In the genomic region with DNA sequence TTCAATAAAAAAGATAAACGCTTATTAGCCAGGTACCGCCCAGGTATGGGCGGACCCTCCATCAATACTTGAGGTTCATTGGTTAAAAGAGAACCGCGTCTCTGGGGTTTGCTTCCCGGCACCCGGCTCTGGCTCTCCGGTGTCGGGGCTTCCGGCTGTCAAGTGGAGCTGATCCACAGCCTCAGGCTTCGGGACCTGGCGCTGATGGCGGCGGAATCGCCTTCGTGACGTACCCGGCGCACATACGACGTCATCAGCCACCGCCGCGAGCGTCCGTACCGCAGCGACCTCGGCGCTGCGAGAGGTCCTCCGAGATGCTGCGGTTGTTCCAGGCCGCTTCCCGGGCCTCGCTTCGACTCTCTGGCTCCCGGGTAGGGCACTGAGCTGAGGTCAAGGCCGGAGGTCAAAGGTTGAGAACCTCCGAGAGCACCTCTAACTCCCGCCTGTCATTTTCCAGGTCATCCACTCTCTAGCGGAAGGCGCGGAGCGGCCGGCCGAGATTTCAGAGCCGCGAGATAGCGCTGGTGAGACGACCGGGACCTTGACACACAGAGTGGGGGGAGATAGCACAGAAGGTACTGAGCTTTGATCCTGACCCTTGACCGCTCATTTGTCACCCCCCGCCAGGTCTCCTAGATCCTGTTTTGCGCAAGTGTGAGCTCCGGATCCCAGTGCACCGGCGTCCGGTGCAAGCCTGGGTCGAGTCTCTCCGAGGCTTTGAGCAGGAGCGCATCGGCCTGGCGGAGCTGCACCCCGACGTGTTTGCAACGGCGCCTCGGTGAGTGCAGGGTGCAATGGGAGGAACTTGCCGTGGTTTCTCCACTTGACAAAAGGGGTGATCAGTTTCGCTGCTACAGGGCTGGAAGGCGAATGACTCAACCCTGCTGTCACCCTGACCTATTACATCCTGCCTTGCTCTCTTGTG, we compare ENCODE assay signal across 7 mouse cellular contexts. TPM values are rescaled to one million over a fixed set of nuclear protein-coding genes. Genes with fewer than 3 reads are reported as not detected.
DNase-seq lines count a peak whose midpoint lies in the region; ATAC-seq lines count a peak whose summit lies in the region.

A gene (plus strand): TSS at position 112 of the 925 bp plus-strand sequence.

- H3K36me3 ChIP-seq in intestine, embryonic 15.5 days = peaks cover 22% of the 10 kb centered on the region
- peaks cover 36% of the 10 kb centered on the region for H3K36me3 ChIP-seq in midbrain, embryonic 10.5 days

- intact Hi-C loops in gastrocnemius, postnatal 36 days (cut with DNase I) = loop anchor here (5.0 kb wide), 1 partner anchor 51 kb away; no protein-coding TSS in a partner anchor
- intact Hi-C loops in left cerebral cortex, postnatal 25 days (cut with DNase I) = loop anchor here (1.0 to 2.0 kb wide), 3 partner anchors 23 to 104 kb away; a partner anchor contains a TSS

- H3K27ac ChIP-seq in intestine, embryonic 15.5 days = peak within 1 kb of the TSS; percentile 86
- H3K27ac ChIP-seq in midbrain, embryonic 10.5 days (replicated peaks) = peak within 1 kb of the TSS; percentile 88

- peak; percentile 88 to 89 for DNase-seq in adrenal gland, adult 18-20 months (ENCODE audit: low spot score in 2 of 2)
- DNase-seq in embryo, embryonic 11 days = peak; percentile 94
- peak; percentile 78 to 80 for DNase-seq in gastrocnemius, postnatal 36 days
- DNase-seq in left cerebral cortex, postnatal 25 days (ENCODE audit: low spot score in 2 of 2) = peak; percentile 90 to 94
- DNase-seq in midbrain, embryonic 10.5 days (ENCODE audit: low spot score) = peak; percentile 90
- DNase-seq in right cerebral cortex, postnatal 4 days = peak; percentile 93

- no peaks in the 10 kb centered on the region for H3K9me3 ChIP-seq in intestine, embryonic 15.5 days
- no peaks in the 10 kb centered on the region for H3K9me3 ChIP-seq in midbrain, embryonic 10.5 days (replicated peaks)

- peak within 1 kb of the TSS; percentile 79 for H3K4me3 ChIP-seq in intestine, embryonic 15.5 days (replicated peaks)
- H3K4me3 ChIP-seq in midbrain, embryonic 10.5 days = peak within 1 kb of the TSS; percentile 85

- peak; percentile 90 for ATAC-seq in intestine, embryonic 15.5 days

- peak within 1 kb of the TSS; percentile 69 for H3K4me2 ChIP-seq in intestine, embryonic 15.5 days (replicated peaks)

- H3K4me1 ChIP-seq in intestine, embryonic 15.5 days (replicated peaks) = 0 out of 2 replicates have a peak, but pooled peaks cover 2% of the 10 kb centered on the region
- H3K4me1 ChIP-seq in midbrain, embryonic 10.5 days = peaks cover 13% of the 10 kb centered on the region

- WGBS in intestine, embryonic 15.5 days = under 1% methylated on average over 72 of the region's 72 CpGs
- WGBS in midbrain, embryonic 10.5 days = under 1% methylated on average over 72 of the region's 72 CpGs

- H3K9ac ChIP-seq in intestine, embryonic 15.5 days = peak within 1 kb of the TSS; percentile 80

- no peaks in the 10 kb centered on the region for H3K27me3 ChIP-seq in intestine, embryonic 15.5 days (replicated peaks)
- no peaks in the 10 kb centered on the region for H3K27me3 ChIP-seq in midbrain, embryonic 10.5 days (ENCODE audit: low read depth, poor library complexity, severe bottlenecking)

RNA-seq across cellular contexts. Expression of the gene that starts here (rescaled TPM):
- total RNA-seq in adrenal gland, adult 18-20 months (2021) = 100 to 1,000 TPM; 122 to 124 TPM
- total RNA-seq in gastrocnemius, postnatal 36 days (2021) = 10 to 100 TPM; 58.5 to 58.7 TPM
- polyA plus RNA-seq in intestine, embryonic 15.5 days (2015; fragmentation: Nextera tagmentation; extraction: Ambion mirVana) = 145 and 159 TPM in 2 replicates
- 10 to 100 TPM; 61.5 to 64.2 TPM for total RNA-seq in left cerebral cortex, postnatal 25 days (2021)
- 141 and 143 TPM in 2 replicates for polyA plus RNA-seq in midbrain, embryonic 10.5 days (2016; fragmentation: Nextera tagmentation; extraction: Ambion mirVana)

Comparison
In these comparisons a context has a peak if more than half of its experiments do, and no peak if none do; other contexts are left out.
1. Peak in every context shown above with its lines: DNase-seq, ATAC-seq, H3K4me3 ChIP-seq and H3K27ac ChIP-seq.